Mouse (Mus musculus) liver, embryonic 16.5 days (tissue): Measurements from ENCODE around the gene Car10. TPM values are rescaled to one million over a fixed set of nuclear protein-coding genes. Genes with fewer than 3 reads are reported as not detected.

Experiments
- ATAC-seq: fragments of 200-750 bp; cut with Nextera tagmentation; 2 replicates; pipeline ENCODE4 v1.8.0; 2017; ENCODE audit warnings: low read depth, mild to moderate bottlenecking, moderate number of reproducible peaks, moderate library complexity
- H3K27ac ChIP-seq: fragments of 300-500 bp; sonication (generic); 2 replicates; pipeline ENCODE4 v1.5.1; 2014; ENCODE audit warnings: mild to moderate bottlenecking, low read length
- H3K27me3 ChIP-seq: fragments of 300-500 bp; sonication (generic); 2 replicates; pipeline ENCODE4 v1.6.1; 2014; ENCODE audit warnings: low read depth, low read length, mixed read lengths; ENCODE audit not compliant: control insufficient read depth, insufficient read depth
- H3K36me3 ChIP-seq: fragments of 300-500 bp; sonication (generic); 2 replicates; pipeline ENCODE4 v1.6.1; 2014; ENCODE audit warnings: mild to moderate bottlenecking; ENCODE audit not compliant: control insufficient read depth, insufficient read depth
- H3K4me1 ChIP-seq: fragments of 300-500 bp; sonication (generic); 2 replicates; pipeline ENCODE4 v1.6.1; 2014; ENCODE audit warnings: low read depth, low read length, mixed read lengths; ENCODE audit not compliant: control insufficient read depth
- H3K4me2 ChIP-seq: fragments of 300-500 bp; sonication (generic); 2 replicates; pipeline ENCODE4 v1.6.1; 2014; ENCODE audit warnings: low read depth, low read length, mixed read lengths
- H3K4me3 ChIP-seq: fragments of 300-500 bp; sonication (generic); 2 replicates; pipeline ENCODE4 v1.5.1; 2014; ENCODE audit warnings: low read depth, mild to moderate bottlenecking, low read length
- H3K9ac ChIP-seq: fragments of 300-500 bp; sonication (generic); 2 replicates; pipeline ENCODE4 v1.6.1; 2014; ENCODE audit warnings: low read depth, low read length
- H3K9me3 ChIP-seq: fragments of 300-500 bp; sonication (generic); replicated peaks from 2 replicates; pipeline ENCODE4 v1.6.1; 2016; ENCODE audit warnings: low read length; ENCODE audit not compliant: control insufficient read depth
- WGBS: fragments of 180-500 bp; shearing (Covaris S2); extraction: QIAGEN DNeasy Blood & Tissue Kit; methylation state at CpG from one replicate; pipeline ENCODE4 v1.1.7; 2014; ENCODE audit not compliant: insufficient replicate concordance; 5-methylcytosine and 5-hydroxymethylcytosine counted together
- polyA plus RNA-seq: library from polyadenylated mRNA; unstranded; fragments of >200 nt; fragmentation: Nextera tagmentation; extraction: Ambion mirVana; gene quantifications from 2 replicates; pipeline ENCODE4 v1.2.1, GENCODE M21; 2015

Car10 gene
- polyA plus RNA-seq, 1 experiment from 2014 or later = not detected

DNA sequence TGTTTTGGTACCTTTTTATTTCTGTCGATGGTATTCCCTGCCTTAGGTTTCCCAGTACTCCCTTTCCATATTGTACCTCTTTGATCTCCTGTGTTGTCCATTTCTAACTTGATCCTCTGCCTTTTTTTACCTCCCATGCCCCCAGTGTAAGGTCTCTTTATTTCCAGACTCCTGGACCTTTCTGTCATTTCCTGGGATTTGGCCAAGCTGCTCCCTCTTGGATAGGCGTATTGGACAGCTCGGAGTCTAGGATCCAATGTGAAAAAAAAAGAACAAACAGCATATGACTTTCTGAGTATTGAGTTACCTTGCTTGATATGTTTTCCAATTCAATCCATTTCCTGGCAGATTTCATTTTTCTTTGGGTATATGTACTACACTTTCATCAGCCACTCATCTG is 102.2 kb downstream of the Car10 start:
- 73% methylated on average over 3 of the region's 3 CpGs for WGBS
- no peaks in the 10 kb centered on the region for H3K27me3 ChIP-seq
- no peaks in the 10 kb centered on the region for H3K36me3 ChIP-seq
- ATAC-seq = no peak
- no peak overlapping the region for H3K9ac ChIP-seq
- no peaks in the 10 kb centered on the region for H3K9me3 ChIP-seq
- H3K4me1 ChIP-seq = no peaks in the 10 kb centered on the region
- H3K4me3 ChIP-seq = no peak overlapping the region
- no peak overlapping the region for H3K4me2 ChIP-seq
- H3K27ac ChIP-seq = no peak overlapping the region

DNA sequence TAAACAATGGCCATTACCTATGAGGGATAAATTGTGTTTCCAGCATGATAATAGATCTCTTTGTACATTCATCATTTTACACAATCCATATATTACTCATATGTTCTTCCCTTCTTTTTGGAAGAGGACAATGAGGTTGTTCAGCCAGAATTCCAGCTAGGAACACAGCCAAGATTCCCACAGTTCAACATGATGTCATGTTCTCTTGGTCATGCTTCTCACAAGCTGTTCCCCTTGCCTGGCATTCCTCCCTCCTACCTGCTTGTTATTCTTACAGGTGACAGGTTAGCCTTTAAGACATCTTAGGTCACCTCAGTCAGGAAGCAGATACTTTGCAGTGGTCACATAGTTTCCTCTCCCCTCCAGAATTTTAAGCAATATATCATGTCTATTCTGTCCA is 119.6 kb downstream of the Car10 start:
- H3K4me2 ChIP-seq = no peak overlapping the region
- no peak overlapping the region for H3K27ac ChIP-seq
- H3K36me3 ChIP-seq = no peaks in the 10 kb centered on the region

DNA sequence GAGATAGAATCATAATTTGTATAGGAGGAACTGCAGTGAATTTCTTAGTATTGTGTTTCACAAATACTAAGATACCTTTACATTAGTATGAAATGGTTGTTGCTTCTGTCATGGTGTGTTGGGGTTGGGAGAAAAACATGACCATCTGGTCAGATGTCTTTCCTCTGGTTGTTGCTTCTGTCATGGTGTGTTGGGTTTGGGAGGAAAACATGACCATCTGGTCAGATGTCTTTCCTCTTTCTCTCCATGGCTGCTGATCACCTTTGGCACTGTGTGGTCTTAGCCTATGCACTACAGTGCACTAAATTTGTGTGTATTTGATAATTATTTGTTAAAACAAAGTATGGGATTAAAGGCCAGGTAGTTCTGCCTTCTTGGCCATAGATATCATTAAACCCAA is 132.2 kb downstream of the Car10 start:
- no peak overlapping the region for H3K9ac ChIP-seq
- no peak for ATAC-seq
- no peaks in the 10 kb centered on the region for H3K9me3 ChIP-seq
- no peaks in the 10 kb centered on the region for H3K27me3 ChIP-seq
- H3K4me2 ChIP-seq = no peak overlapping the region
- no peaks in the 10 kb centered on the region for H3K36me3 ChIP-seq
- no peak overlapping the region for H3K27ac ChIP-seq
- H3K4me3 ChIP-seq = no peak overlapping the region
- H3K4me1 ChIP-seq = no peaks in the 10 kb centered on the region

More for the DNA sequence above, 119.6 kb downstream of the Car10 start:
- no peak for ATAC-seq
- Histone ChIP-seq H3K4me3 (no peak overlapping the region), H3K4me1 (no peaks in the 10 kb centered on the region), H3K27me3 (no peaks in the 10 kb centered on the region), H3K9ac (no peak overlapping the region), H3K9me3 (no peaks in the 10 kb centered on the region)

GRCm38 (mm10) chr11:93249771-93250265 is 152.0 kb downstream of the Car10 start:
- Histone ChIP-seq H3K4me3 (no peak overlapping the region), H3K4me1 (no peaks in the 10 kb centered on the region), H3K27me3 (no peaks in the 10 kb centered on the region), H3K4me2 (no peak overlapping the region), H3K9ac (no peak overlapping the region), H3K9me3 (no peaks in the 10 kb centered on the region), H3K27ac (no peak overlapping the region), H3K36me3 (no peaks in the 10 kb centered on the region)
- 63% methylated on average over 6 of the region's 6 CpGs for WGBS
- no peak for ATAC-seq

DNA sequence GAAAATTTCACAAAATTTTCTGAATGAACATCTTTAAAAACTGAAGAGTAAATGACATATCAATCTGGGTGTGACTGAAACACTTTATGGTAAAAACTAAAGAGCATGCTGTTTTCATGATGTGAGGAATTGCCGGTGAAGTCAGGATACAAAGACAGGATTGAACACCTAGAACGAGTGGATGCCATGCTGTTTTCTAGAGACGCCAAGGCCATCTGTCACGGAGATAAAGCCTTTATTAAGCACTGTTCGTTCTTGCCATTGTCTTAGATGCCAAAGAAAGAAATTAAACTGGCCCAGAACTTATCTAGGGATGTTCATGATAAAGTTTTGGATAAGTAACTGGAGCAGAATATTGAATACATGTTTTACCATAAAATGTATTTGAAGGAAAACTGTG is 153.9 kb downstream of the Car10 start:
- no peak for ATAC-seq
- H3K9me3 ChIP-seq = no peaks in the 10 kb centered on the region
- H3K27me3 ChIP-seq = no peaks in the 10 kb centered on the region
- H3K27ac ChIP-seq = no peak overlapping the region
- H3K4me1 ChIP-seq = no peaks in the 10 kb centered on the region
- no peak overlapping the region for H3K4me2 ChIP-seq
- WGBS = 56% methylated on average over 5 of the region's 5 CpGs
- no peaks in the 10 kb centered on the region for H3K36me3 ChIP-seq
- no peak overlapping the region for H3K9ac ChIP-seq
- H3K4me3 ChIP-seq = no peak overlapping the region

GRCm38 (mm10) chr11:93263979-93264378 is 166.2 kb downstream of the Car10 start:
- Histone ChIP-seq H3K9me3 (no peaks in the 10 kb centered on the region), H3K4me2 (no peak overlapping the region), H3K36me3 (no peaks in the 10 kb centered on the region), H3K27me3 (no peaks in the 10 kb centered on the region), H3K4me1 (no peaks in the 10 kb centered on the region), H3K4me3 (no peak overlapping the region), H3K9ac (no peak overlapping the region), H3K27ac (no peak overlapping the region)
- ATAC-seq = no peak
- 38% methylated on average over 3 of the region's 3 CpGs for WGBS

GRCm38 (mm10) chr11:93272016-93272415 is 174.2 kb downstream of the Car10 start:
- Histone ChIP-seq H3K4me1 (no peaks in the 10 kb centered on the region), H3K4me2 (no peak overlapping the region), H3K9ac (no peak overlapping the region), H3K27ac (no peak overlapping the region), H3K27me3 (no peaks in the 10 kb centered on the region), H3K9me3 (no peaks in the 10 kb centered on the region), H3K4me3 (no peak overlapping the region), H3K36me3 (no peaks in the 10 kb centered on the region)
- 64% methylated on average over 6 of the region's 6 CpGs for WGBS
- no peak for ATAC-seq

GRCm38 (mm10) chr11:93273906-93274305 is 176.1 kb downstream of the Car10 start:
- Histone ChIP-seq H3K4me3 (no peak overlapping the region), H3K36me3 (no peaks in the 10 kb centered on the region)
- WGBS = 31% methylated on average over 6 of the region's 6 CpGs

DNA sequence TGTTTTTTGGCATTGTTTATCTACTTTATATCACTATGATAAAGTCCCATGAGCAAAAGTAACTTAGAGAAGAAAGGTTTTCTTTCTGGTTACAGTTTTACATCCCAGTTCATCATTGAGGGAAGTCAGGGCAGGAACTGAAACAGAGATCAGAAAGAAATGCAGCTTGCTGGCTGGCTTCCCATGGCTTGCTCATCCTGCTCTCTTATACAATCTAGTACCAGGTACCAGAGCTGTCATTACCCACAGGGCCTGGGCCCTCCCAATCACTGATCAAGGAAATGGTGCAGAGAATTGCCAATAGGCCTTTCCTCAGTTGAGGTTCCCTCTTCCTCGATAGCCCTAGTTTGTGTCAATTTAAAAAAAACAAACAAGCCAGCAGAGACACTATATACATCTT is 195.8 kb downstream of the Car10 start:
- no peaks in the 10 kb centered on the region for H3K36me3 ChIP-seq
- no peak overlapping the region for H3K4me3 ChIP-seq
- no peak overlapping the region for H3K27ac ChIP-seq
- no peak overlapping the region for H3K4me2 ChIP-seq
- H3K27me3 ChIP-seq = no peaks in the 10 kb centered on the region
- H3K4me1 ChIP-seq = no peaks in the 10 kb centered on the region
- 42% methylated on average over 1 of the region's 1 CpGs for WGBS
- no peaks in the 10 kb centered on the region for H3K9me3 ChIP-seq
- no peak for ATAC-seq
- H3K9ac ChIP-seq = no peak overlapping the region

More at GRCm38 (mm10) chr11:93273906-93274305, 176.1 kb downstream of the Car10 start:
- no peaks in the 10 kb centered on the region for H3K4me1 ChIP-seq
- no peak for ATAC-seq
- no peak overlapping the region for H3K27ac ChIP-seq
- no peak overlapping the region for H3K4me2 ChIP-seq
- H3K9ac ChIP-seq = no peak overlapping the region
- no peaks in the 10 kb centered on the region for H3K9me3 ChIP-seq
- no peaks in the 10 kb centered on the region for H3K27me3 ChIP-seq

GRCm38 (mm10) chr11:93309981-93310380 is 212.2 kb downstream of the Car10 start:
- Histone ChIP-seq H3K4me2 (no peak overlapping the region), H3K36me3 (no peaks in the 10 kb centered on the region), H3K27me3 (no peaks in the 10 kb centered on the region), H3K9ac (no peak overlapping the region), H3K4me3 (no peak overlapping the region), H3K9me3 (no peaks in the 10 kb centered on the region; the same call in 1 of the 2 replicates), H3K4me1 (no peaks in the 10 kb centered on the region), H3K27ac (no peak overlapping the region)
- 61% methylated on average over 1 of the region's 1 CpGs for WGBS
- ATAC-seq = no peak
